Mouse (Mus musculus) kidney, embryonic 14.5 days (tissue): ENCODE results near the gene Cabp2. TPM values are rescaled to one million over a fixed set of nuclear protein-coding genes. Genes with fewer than 3 reads are reported as not detected.

Experiments used
- ATAC-seq: fragments of 200-750 bp; cut with Nextera tagmentation; 2 replicates; pipeline ENCODE4 v1.8.0; 2017; ENCODE audit warnings: moderate number of reproducible peaks, mild to moderate bottlenecking, moderate TSS enrichment, moderate library complexity; ENCODE audit not compliant: low FRiP score, low TSS enrichment
- H3K27ac ChIP-seq: fragments of 300-500 bp; sonication (generic); 2 replicates; pipeline ENCODE4 v1.5.1; 2014; ENCODE audit warnings: low read depth, mild to moderate bottlenecking, low read length, moderate library complexity, mixed read lengths
- H3K27me3 ChIP-seq: fragments of 300-500 bp; sonication (generic); 2 replicates; pipeline ENCODE4 v1.6.1; 2014; ENCODE audit warnings: mild to moderate bottlenecking, low read length; ENCODE audit not compliant: control insufficient read depth, insufficient read depth
- H3K36me3 ChIP-seq: fragments of 300-500 bp; sonication (generic); 2 replicates; pipeline ENCODE4 v1.6.1; 2014; ENCODE audit warnings: low read length, mixed read lengths; ENCODE audit not compliant: control insufficient read depth, insufficient read depth
- H3K4me1 ChIP-seq: fragments of 300-500 bp; sonication (generic); 2 replicates; pipeline ENCODE4 v1.6.1; 2014; ENCODE audit warnings: low read length, mixed read lengths; ENCODE audit not compliant: control insufficient read depth, insufficient read depth
- H3K4me2 ChIP-seq: fragments of 300-500 bp; sonication (generic); replicated peaks from 2 replicates; pipeline ENCODE4 v1.6.1; 2014; ENCODE audit warnings: low read depth, mild to moderate bottlenecking, low read length
- H3K4me3 ChIP-seq: fragments of 300-500 bp; sonication (generic); 2 replicates; pipeline ENCODE4 v1.5.1; 2014; ENCODE audit warnings: mild to moderate bottlenecking, low read length
- H3K9ac ChIP-seq: fragments of 300-500 bp; sonication (generic); 2 replicates; pipeline ENCODE4 v1.6.1; 2014; ENCODE audit warnings: low read depth, mild to moderate bottlenecking, low read length, moderate library complexity
- H3K9me3 ChIP-seq: fragments of 300-500 bp; sonication (generic); 2 replicates; pipeline ENCODE4 v1.6.1; 2016; ENCODE audit warnings: low read length; ENCODE audit not compliant: control insufficient read depth
- WGBS: fragments of 180-500 bp; shearing (Covaris S2); extraction: QIAGEN DNeasy Blood & Tissue Kit; methylation state at CpG from one replicate; pipeline ENCODE4 v1.1.7; 2014; 5-methylcytosine and 5-hydroxymethylcytosine counted together
- polyA plus RNA-seq: library from polyadenylated mRNA; unstranded; fragments of >200 nt; fragmentation: Nextera tagmentation; extraction: Ambion mirVana; gene quantifications from 2 replicates; pipeline ENCODE4 v1.2.1, GENCODE M21; 2014

Gene Cabp2
- polyA plus RNA-seq, 1 experiment from 2014 or later = not detected

DNA sequence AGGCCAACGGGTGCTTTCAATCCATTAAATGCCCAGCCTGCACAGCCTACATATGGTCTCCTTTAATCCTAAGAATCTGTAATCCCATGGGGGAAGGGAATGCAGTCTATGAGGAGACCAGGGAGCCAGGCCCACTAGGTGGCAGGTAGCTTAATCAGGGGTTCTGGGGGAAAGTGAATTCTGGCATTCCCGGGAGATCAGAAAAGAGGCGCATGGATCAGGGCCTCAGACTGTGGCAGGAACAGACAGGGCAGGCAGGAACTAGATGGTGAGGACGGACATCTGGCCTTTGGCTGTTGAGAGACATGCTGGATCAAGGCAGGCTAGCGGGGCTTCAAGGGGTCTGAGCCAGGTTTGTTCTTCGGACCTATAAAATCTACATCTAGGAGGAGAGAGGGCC is 20.1 kb downstream of the Cabp2 start:
- WGBS = 70% methylated on average over 6 of the region's 6 CpGs
- ATAC-seq = no peak
- Histone ChIP-seq H3K4me2 (peak overlapping the region; percentile 78; the same call in 1 of the 2 replicates), H3K27me3 (peaks cover 13% of the 10 kb centered on the region), H3K4me3 (no peak overlapping the region), H3K27ac (no peak overlapping the region), H3K36me3 (no peaks in the 10 kb centered on the region; the same call in 1 of the 2 replicates), H3K9ac (no peak overlapping the region), H3K9me3 (no peaks in the 10 kb centered on the region), H3K4me1 (peaks cover 27% of the 10 kb centered on the region)

DNA sequence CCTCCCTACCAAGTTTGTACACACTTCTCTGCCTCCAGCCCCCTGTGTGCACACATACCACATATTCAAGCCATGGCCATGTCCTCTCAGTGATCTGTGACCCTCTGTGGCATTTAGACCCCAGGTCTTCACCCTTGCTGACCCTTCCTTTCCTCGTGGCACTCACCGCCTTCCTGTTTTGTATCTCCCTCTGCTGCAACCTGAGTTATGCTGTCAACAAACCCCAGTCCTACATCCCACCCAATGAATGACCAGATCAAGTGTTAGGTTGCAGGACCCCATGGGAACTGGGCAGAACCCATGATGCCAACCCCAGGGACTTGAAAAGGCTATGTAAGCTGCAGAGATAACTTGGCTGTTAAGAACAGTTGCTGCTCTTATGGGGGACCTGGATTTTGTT is 20.7 kb downstream of the Cabp2 start:
- Histone ChIP-seq H3K9me3 (no peaks in the 10 kb centered on the region), H3K27ac (no peak overlapping the region), H3K4me2 (no peak overlapping the region), H3K4me3 (no peak overlapping the region), H3K36me3 (no peaks in the 10 kb centered on the region; the same call in 1 of the 2 replicates), H3K9ac (no peak overlapping the region), H3K4me1 (peaks cover 27% of the 10 kb centered on the region), H3K27me3 (peaks cover 13% of the 10 kb centered on the region)
- 79% methylated on average over 2 of the region's 2 CpGs for WGBS
- ATAC-seq = no peak

DNA sequence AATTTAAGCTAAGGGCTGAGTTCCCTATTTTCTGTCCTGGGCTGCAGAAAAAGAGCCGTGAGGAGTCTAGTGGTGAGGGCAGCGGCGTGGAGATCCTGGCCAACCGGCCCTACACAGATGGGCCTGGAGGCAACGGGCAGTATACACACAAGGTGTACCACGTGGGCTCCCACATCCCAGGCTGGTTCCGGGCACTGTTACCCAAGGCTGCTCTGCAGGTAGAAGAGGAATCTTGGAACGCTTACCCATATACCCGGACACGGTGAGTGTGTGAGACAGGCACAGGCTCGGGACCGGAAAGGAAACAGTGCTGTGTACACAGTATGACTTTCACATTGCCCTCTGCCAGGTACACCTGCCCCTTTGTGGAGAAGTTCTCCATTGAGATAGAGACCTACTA is 21.2 kb downstream of the Cabp2 start:
- no peak overlapping the region for H3K27ac ChIP-seq
- no peaks in the 10 kb centered on the region for H3K9me3 ChIP-seq
- H3K4me1 ChIP-seq = peaks cover 26% of the 10 kb centered on the region
- H3K4me3 ChIP-seq = no peak overlapping the region
- WGBS = 94% methylated on average over 12 of the region's 12 CpGs
- no peaks in the 10 kb centered on the region; the same call in 1 of the 2 replicates for H3K36me3 ChIP-seq
- ATAC-seq = no peak
- H3K27me3 ChIP-seq = peaks cover 13% of the 10 kb centered on the region
- no peak overlapping the region for H3K9ac ChIP-seq
- H3K4me2 ChIP-seq = no peak overlapping the region

DNA sequence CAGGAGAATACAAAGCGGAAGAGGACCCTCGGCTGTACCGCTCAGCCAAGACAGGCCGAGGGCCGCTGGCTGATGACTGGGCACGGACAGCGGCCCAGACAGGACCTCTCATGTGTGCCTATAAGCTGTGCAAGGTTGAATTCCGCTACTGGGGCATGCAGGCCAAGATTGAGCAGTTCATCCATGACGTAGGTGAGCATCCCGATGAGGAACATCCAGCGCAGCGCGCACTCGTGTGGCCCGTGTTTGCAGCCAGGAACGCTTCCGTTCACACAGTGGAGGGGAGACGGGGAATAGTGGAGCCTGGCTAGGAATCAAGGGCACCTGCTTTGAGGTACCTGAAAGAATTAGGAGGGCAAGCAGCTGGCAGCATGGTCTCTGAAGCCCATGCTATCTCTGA is 21.9 kb downstream of the Cabp2 start:
- Histone ChIP-seq H3K27ac (no peak overlapping the region), H3K27me3 (peaks cover 13% of the 10 kb centered on the region), H3K36me3 (no peaks in the 10 kb centered on the region; the same call in 1 of the 2 replicates), H3K9me3 (no peaks in the 10 kb centered on the region), H3K4me2 (no peak overlapping the region), H3K9ac (no peak overlapping the region), H3K4me3 (no peak overlapping the region), H3K4me1 (peaks cover 20% of the 10 kb centered on the region)
- ATAC-seq = no peak
- 93% methylated on average over 18 of the region's 18 CpGs for WGBS

DNA sequence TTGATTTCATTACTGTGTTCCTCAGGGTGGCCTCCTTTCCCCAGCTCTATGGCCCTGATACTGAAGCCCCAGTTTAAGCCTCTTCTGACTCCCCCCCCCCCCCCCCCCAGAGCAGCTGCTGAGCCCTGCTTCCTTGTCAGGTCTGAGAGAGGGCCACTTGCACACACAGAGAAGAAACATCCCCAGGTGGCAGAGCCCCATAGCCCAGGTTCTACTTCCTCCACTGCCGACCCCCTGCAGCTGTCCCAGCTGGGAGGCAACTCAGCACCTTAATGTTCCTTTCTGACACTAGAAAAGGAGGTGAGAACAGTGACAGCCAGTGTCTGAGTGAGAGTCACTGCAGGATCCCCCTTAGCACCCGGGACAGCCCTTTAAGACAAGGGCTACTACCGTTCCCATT is 22.4 kb downstream of the Cabp2 start:
- no peak overlapping the region for H3K4me2 ChIP-seq
- no peak overlapping the region for H3K4me3 ChIP-seq
- H3K9me3 ChIP-seq = no peaks in the 10 kb centered on the region
- peaks cover 15% of the 10 kb centered on the region for H3K4me1 ChIP-seq
- H3K27ac ChIP-seq = no peak overlapping the region
- H3K27me3 ChIP-seq = peaks cover 13% of the 10 kb centered on the region
- no peak for ATAC-seq
- H3K9ac ChIP-seq = no peak overlapping the region
- H3K36me3 ChIP-seq = no peaks in the 10 kb centered on the region; the same call in 1 of the 2 replicates
- WGBS = 80% methylated on average over 3 of the region's 3 CpGs

DNA sequence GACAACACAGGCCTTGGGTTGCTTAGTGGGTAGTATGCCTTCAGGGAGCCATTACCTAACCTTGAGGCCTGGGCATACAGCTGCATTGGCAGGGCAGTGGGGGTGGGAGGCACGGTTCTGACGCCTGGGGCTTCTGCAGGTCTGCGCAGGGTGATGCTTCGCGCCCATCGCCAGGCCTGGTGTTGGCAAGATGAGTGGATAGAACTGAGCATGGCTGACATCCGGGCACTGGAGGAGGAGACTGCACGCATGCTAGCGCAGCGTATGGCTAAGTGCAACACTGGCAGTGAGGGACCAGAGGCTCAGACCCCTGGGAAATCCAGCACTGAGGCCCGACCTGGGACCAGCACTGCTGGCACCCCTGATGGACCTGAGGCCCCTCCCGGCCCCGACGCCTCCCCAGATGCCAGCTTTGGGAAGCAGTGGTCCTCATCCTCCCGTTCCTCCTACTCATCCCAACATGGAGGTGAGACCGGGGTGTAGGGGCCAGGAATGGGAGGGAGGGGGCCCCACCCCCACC is 23.4 kb downstream of the Cabp2 start:
- H3K27ac ChIP-seq = no peak overlapping the region
- no peaks in the 10 kb centered on the region; the same call in 1 of the 2 replicates for H3K36me3 ChIP-seq
- peaks cover 13% of the 10 kb centered on the region for H3K27me3 ChIP-seq
- WGBS = 89% methylated on average over 16 of the region's 16 CpGs
- H3K9me3 ChIP-seq = no peaks in the 10 kb centered on the region
- H3K4me1 ChIP-seq = peaks cover 9% of the 10 kb centered on the region
- H3K4me2 ChIP-seq = no peak overlapping the region
- H3K4me3 ChIP-seq = no peak overlapping the region
- no peak overlapping the region for H3K9ac ChIP-seq
- ATAC-seq = no peak

DNA sequence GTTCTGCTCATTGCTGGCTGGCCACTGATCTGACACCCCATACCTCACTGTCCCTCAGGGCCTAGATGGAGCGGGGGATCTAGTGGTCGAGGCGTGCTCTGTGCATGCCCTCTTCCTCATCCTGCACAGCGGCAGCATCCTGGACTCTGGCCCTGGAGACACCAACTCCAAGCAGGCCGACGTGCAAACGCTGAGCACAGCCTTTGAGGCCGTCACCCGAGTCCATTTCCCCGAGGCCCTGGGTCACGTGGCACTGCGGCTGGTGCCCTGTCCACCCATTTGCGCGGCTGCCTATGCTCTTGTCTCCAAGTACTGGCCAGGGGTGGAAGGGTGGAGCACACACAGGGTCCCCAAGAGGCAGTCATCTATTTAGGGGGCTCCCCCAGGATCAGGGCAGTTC is 25.3 kb downstream of the Cabp2 start:
- H3K4me2 ChIP-seq = no peak overlapping the region
- H3K4me3 ChIP-seq = no peak overlapping the region
- no peak for ATAC-seq
- H3K9me3 ChIP-seq = no peaks in the 10 kb centered on the region
- 83% methylated on average over 14 of the region's 14 CpGs for WGBS
- no peak overlapping the region for H3K27ac ChIP-seq
- H3K36me3 ChIP-seq = peaks cover 2% of the 10 kb centered on the region; the same call in 1 of the 2 replicates
- H3K4me1 ChIP-seq = no peaks in the 10 kb centered on the region
- H3K27me3 ChIP-seq = peaks cover 3% of the 10 kb centered on the region
- H3K9ac ChIP-seq = no peak overlapping the region

DNA sequence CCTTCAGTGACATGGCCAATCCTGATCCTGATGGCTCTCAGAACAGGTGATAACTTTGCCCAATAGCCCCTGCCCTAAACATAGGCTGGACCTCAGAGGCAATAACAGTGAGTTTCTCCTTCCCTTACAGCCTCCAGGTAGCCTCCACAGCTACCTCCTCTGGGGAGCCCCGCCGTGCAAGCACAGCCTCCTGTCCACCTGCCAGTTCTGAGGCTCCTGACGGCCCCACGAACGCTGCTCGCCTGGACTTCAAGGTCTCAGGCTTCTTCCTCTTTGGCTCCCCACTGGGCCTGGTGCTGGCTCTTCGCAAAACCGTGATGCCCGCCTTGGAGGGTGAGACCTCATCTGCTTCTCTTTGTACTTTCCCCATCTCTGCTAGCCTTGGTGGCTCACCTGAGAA is 27.2 kb downstream of the Cabp2 start:
- Histone ChIP-seq H3K36me3 (peaks cover 20% of the 10 kb centered on the region), H3K4me3 (no peak overlapping the region), H3K27ac (no peak overlapping the region), H3K9ac (no peak overlapping the region), H3K27me3 (no peaks in the 10 kb centered on the region), H3K4me2 (no peak overlapping the region), H3K9me3 (no peaks in the 10 kb centered on the region), H3K4me1 (peaks cover 10% of the 10 kb centered on the region)
- ATAC-seq = no peak
- WGBS = 88% methylated on average over 9 of the region's 9 CpGs

DNA sequence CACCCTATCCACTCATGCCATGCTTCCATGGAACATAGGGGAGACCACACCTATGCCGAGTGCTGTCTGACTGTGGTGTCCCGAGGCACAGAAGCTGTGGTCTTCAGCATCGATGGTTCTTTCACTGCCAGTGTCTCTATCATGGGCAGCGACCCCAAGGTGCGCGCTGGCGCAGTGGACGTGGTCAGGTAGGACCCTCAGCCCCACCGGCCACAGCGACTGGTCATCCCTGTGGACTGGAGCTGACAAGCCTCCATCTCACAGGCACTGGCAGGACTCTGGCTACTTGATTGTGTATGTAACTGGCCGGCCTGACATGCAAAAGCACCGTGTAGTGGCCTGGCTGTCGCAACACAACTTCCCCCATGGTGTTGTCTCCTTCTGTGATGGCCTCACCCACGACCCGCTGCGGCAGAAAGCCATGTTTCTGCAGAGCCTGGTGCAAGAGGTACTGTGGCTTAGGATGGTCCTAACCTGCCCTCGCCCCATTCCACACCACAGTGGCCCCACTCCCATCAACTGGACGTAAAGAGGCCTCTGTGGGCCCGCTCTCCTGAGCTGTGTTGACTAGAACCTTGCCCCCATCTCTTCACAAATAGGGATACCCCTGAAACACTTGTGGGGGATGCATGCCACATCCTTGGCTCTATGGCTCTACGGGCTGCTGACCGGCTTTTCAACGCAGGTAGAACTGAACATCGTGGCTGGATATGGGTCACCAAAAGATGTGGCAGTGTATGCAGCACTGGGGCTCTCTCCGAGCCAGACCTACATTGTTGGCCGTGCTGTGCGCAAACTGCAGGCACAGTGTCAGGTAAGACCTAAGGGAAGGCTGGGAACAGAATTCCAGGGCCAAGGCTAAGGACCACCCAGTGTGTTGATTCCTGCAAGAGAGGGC is 30.9 kb downstream of the Cabp2 start:
- Histone ChIP-seq H3K9me3 (no peaks in the 10 kb centered on the region), H3K36me3 (peaks cover 49% of the 10 kb centered on the region), H3K27ac (no peak overlapping the region), H3K27me3 (no peaks in the 10 kb centered on the region), H3K4me2 (no peak overlapping the region), H3K9ac (no peak overlapping the region), H3K4me1 (peaks cover 24% of the 10 kb centered on the region), H3K4me3 (no peak overlapping the region)
- ATAC-seq = no peak
- WGBS = 94% methylated on average over 26 of the region's 26 CpGs
